Mouse (Mus musculus) cerebellum, adult 2 months (tissue): ENCODE data around the gene Cfap77.

Source experiments
- CTCF ChIP-seq: fragments of 200-500 bp; IDR thresholded peaks from 2 replicates; pipeline ENCODE4 v1.5.1; 2011; ENCODE audit warnings: low read depth, mild to moderate bottlenecking, control low read depth, low read length, moderate library complexity, borderline replicate concordance; ENCODE audit not compliant: insufficient read depth
- POLR2A ChIP-seq: fragments of 200-500 bp; IDR thresholded peaks from 2 replicates; pipeline ENCODE4 v1.6.1; 2011; ENCODE audit warnings: low read length, control low read depth, borderline replicate concordance; ENCODE audit not compliant: insufficient read depth

DNA sequence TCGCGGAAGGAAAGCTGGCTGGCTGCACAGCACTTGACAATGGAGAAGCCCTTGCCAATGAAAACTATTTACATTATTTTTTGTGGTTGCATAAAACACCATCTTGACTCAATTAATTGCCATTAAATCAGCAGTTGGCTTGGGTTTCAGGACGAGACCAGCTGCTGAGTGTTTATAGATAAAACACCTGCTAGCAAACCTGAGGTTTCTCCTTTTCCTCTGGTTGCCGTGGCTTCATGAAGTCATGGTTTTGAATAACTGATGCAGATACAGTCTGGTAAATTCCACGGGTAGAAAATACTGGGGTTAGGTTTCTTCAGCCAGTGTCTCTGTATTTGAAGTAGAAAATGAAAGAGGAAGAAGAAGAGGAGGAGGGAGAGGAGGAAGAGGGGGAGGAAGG is 2.9 kb downstream of the Cfap77 start:
- TF ChIP-seq CTCF (no peak), POLR2A (no peak)
